Mouse (Mus musculus) gastrocnemius, adult 2 months (tissue): Measurements from ENCODE around the gene Zfp791. TPM values are rescaled to one million over a fixed set of nuclear protein-coding genes. Genes with fewer than 3 reads are reported as not detected.

ENCODE experiments used
- DNase-seq: peaks from one replicate; pipeline ENCODE4 v3.0.0; 2022
- H3K27ac ChIP-seq: fragments of 200-600 bp; 2 replicates; pipeline ENCODE4 v1.8.1; 2022; ENCODE audit warnings: mild to moderate bottlenecking
- H3K4me3 ChIP-seq: fragments of 200-600 bp; 2 replicates; pipeline ENCODE4 v1.8.1; 2022; ENCODE audit warnings: mild to moderate bottlenecking, moderate library complexity
- CTCF ChIP-seq: fragments of 200-600 bp; IDR thresholded peaks from 2 replicates; pipeline ENCODE4 v1.8.1; 2022; ENCODE audit warnings: antibody characterized with exemption, mild to moderate bottlenecking, moderate library complexity
- intact Hi-C: fragments of 180-260 bp; cut with DNase I; formaldehyde crosslinking; loops from one replicate; pipeline ENCODE4 v1.15.1; 2025
- total RNA-seq, 2 experiments: library from RNA; stranded (reverse); gene quantifications; 2 replicates each; pipeline ENCODE4 v1.2.3; 2021

The Zfp791 gene
- total RNA-seq, 2 experiments from 2014 or later, result 0.84 to 1.2 TPM

DNA sequence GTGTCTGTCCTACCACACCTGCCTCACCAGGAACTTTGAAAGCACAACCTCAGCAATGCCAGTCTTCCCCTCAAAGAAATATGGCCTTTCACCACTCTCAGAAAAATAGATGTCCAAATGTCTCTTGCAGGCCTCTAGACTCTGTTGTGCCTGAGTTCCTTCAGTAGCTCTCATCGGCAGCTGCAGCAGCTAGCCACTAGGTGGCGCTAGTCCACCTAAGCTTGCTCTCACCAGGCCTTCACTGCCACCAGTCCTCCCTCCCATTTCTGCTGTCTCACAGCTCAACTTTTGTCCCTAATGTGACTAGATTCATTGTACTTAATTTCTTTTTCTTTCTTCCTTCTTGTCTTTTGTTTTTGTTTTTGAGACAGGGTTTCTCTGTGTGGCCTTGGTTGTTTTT lies 45.9 kb downstream of the Zfp791 start:
- TF ChIP-seq CTCF, result no peak; the same call in 1 of the 2 replicates
- no peak overlapping the region for H3K4me3 ChIP-seq
- intact Hi-C loops, result loop anchor here (2.0 to 10.0 kb wide), 3 partner anchors 94 to 328 kb away; partner anchors contain the start of genes Orc6 and Vps35
- DNase-seq, result peak; percentile 81
- peak overlapping the region; percentile 70 for H3K27ac ChIP-seq

DNA sequence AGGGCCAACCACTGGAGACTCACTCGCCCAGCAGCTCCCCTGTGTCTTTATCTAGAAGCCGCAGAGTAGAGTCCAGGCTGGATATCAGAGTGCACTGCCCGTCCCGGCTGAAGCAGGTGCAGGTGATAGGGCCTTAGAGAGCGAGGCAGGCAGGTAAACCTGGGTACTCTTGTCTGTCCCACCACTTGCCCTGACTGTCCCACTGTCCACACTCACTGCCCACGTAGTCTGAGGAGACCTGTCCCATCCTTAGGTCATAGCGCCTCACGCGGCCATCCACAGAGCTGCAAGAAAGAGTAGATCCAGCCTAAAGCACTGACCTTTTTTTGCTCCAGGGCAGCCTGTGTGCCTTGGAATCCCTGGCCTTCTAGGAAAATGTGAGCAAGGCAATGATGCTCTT lies 46.9 kb downstream of the Zfp791 start:
- Histone ChIP-seq H3K4me3 (no peak overlapping the region), H3K27ac (no peak overlapping the region)
- DNase-seq, result peak; percentile 60
- intact Hi-C loops, result loop anchor here (2.0 to 10.0 kb wide), 3 partner anchors 95 to 329 kb away; partner anchors contain the start of genes Orc6 and Vps35
- TF ChIP-seq CTCF, result peak; percentile 51

DNA sequence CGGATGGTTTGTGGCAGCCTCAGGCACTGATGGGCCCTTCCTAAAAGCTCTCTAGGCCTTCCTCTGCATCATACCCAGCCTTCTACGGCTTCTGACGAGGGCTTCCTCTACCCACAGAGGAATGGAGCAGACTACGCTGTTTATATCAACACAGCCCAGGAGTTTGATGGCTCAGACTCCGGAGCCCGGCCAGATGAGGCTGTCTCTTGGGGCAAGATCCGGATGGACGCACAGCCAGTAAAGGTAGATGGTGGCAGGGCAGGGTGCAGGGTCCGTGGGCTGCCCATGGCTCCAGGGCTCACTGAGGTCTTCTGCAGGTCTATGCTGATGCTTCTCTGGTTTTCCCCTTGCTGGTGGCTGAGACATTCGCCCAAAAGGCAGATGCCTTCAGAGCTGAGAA lies 48.3 kb downstream of the Zfp791 start:
- intact Hi-C loops, result loop anchor here (5.0 to 10.0 kb wide), 3 partner anchors 97 to 330 kb away; partner anchors contain the start of genes Junb, Orc6 and Vps35
- H3K4me3 ChIP-seq, result no peak overlapping the region
- no peak for DNase-seq
- no peak for TF ChIP-seq CTCF
- no peak overlapping the region for H3K27ac ChIP-seq

DNA sequence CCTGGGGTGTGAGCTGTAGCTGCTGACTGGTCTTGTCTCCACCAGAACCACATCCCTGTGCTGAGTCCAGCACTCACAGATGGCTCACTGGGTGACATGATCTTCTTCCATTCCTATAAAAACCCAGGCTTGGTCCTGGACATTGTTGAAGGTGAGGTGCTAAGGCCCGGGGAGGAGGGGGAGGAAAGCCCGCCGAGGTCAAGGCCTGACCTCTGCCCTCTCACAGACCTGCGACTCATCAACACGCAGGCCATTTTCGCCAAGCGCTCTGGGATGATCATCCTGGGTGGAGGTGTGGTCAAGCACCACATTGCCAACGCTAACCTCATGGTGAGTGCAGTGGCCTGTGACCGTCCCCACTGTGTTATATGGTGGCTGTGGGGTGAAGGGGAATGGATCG lies 48.7 kb downstream of the Zfp791 start:
- no peak for DNase-seq
- H3K27ac ChIP-seq, result no peak overlapping the region
- no peak for TF ChIP-seq CTCF
- intact Hi-C loops, result loop anchor here (5.0 to 10.0 kb wide), 3 partner anchors 97 to 331 kb away; partner anchors contain the start of genes Junb, Orc6 and Vps35
- no peak overlapping the region for H3K4me3 ChIP-seq

DNA sequence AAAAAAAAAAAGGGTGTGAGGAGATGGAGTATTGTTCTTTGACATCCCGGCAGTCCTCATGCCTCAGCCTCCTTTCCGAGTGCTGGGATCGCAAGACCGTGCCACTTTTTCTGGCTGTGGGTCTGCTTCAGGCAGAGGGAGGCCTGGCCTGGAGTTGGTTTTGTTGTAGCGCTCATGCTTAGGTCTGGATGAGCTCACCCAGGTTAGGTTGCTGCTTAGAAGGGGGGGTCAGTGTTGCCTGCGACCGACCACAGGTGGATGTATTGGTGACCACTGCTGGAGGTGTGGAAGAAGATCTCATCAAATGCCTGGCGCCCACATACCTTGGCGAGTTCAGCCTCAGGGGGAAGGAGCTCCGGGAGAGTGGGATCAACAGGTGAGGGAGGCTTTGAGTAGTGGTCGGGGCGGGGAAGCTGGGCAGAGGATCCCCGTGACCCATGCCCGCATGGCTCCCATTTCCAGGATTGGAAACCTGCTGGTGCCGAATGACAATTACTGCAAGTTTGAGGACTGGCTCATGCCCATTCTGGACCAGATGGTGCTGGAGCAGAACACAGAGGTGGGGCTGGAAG lies 49.8 kb downstream of the Zfp791 start:
- Histone ChIP-seq H3K27ac (no peak overlapping the region), H3K4me3 (no peak overlapping the region)
- TF ChIP-seq CTCF, result no peak
- intact Hi-C loops, result loop anchor here (5.0 to 10.0 kb wide), 3 partner anchors 96 to 332 kb away; partner anchors contain the start of genes Junb, Orc6 and Vps35
- DNase-seq, result no peak

DNA sequence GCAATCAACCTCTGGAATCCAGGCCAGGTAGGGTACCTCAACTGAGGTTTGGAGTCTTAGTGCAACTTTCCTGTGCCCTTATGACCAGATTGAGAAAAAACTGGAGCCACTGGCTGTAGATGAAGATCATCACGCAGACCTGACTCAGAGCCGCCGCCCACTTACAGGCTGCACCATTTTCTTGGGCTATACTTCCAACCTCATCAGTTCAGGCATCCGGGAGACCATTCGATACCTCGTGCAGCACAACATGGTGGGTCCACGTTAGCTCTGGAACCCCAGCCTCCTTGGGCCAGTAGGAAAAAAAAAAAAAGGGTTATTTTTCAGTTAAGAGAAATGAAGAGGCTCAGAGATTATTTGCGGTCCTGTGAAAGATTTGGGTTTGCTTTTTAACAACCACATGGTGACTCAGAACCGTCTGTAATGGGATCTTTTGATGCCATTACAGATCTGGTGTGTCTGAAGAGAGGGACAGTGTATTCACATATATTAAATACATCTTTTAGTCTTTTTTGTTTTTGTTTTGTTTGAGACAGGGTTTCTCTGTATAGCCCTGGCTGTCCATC lies 50.4 kb downstream of the Zfp791 start:
- no peak for DNase-seq
- TF ChIP-seq CTCF, result no peak
- Histone ChIP-seq H3K27ac (peak overlapping the region; percentile 96), H3K4me3 (peak overlapping the region; percentile 94)
- intact Hi-C loops, result loop anchor here (5.0 to 10.0 kb wide), 3 partner anchors 95 to 332 kb away; partner anchors contain the start of genes Junb, Orc6 and Vps35

DNA sequence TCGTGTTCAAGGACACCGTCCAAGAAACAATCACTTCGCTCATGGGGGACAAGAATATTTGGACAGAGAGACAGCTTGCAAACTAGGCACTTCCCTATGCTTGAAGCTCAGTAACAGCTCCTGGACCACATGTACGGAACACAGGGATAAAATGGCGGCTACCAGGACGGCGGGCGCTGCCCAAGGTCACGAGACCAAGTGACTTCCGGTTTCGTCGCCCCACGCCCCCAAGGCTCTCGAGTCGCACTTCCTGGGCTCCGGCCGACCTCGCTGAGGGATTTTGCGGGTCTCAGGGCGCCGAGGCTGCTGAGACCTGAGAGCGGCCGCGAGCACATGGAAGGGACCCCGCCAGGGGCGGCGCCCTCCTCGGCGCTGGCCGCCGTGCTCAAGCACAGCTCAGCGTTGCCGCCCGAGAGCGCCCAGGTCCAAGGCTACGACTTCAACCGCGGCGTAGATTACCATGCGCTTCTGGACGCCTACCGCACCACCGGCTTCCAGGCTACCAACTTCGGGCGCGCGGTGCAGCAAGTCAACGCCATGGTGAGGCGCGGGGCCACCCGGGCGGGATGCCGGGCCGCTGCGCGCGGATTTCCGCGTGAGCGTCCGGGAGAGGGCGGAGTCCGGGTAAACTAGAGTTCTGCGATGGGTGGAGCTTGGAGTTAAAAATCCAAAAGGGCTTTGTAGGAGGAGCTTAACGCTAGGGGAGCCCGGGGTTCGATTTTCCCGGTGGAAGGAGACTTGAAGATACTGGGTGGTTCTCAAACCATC lies 51.2 kb downstream of the Zfp791 start, which contains the start of gene Dhps:
Gene Dhps, plus strand, starts transcription at position 244 of the 768 bp plus-strand sequence.
- Histone ChIP-seq H3K4me3 (peak within 1 kb of the TSS; percentile 94), H3K27ac (peak within 1 kb of the TSS; percentile 96)
- TF ChIP-seq CTCF, result peak; percentile 30; the same call in 1 of the 2 replicates
- intact Hi-C loops, result loop anchor here (5.0 to 10.0 kb wide), 3 partner anchors 94 to 333 kb away; partner anchors contain the start of genes Junb, Orc6 and Vps35
- DNase-seq, result peak; percentile 94

DNA sequence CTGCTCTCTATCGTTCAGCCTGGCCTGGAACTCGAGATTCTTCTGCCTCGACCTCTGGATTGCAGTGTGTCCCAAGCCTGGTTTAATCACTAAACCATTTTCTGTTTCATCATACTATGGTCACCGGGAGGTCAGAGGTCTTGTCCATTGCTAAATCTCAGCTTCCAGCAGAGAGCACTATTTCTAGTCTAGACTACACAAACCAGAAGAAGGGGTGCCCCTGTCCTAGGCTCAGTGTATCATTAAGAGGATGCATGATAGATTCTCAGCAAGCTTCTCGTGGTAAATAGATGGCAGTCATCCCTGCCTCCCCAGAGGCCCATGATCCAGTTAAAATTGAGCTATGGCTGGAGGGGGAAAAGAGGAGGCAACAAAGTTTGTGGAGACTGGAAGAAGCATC lies 51.9 kb downstream of the Zfp791 start:
- no peak for TF ChIP-seq CTCF
- DNase-seq, result no peak
- intact Hi-C loops, result loop anchor here (5.0 to 10.0 kb wide), 3 partner anchors 94 to 334 kb away; partner anchors contain the start of genes Junb, Orc6 and Vps35
- peak overlapping the region; percentile 96 for H3K27ac ChIP-seq
- H3K4me3 ChIP-seq, result peak overlapping the region; percentile 94

DNA sequence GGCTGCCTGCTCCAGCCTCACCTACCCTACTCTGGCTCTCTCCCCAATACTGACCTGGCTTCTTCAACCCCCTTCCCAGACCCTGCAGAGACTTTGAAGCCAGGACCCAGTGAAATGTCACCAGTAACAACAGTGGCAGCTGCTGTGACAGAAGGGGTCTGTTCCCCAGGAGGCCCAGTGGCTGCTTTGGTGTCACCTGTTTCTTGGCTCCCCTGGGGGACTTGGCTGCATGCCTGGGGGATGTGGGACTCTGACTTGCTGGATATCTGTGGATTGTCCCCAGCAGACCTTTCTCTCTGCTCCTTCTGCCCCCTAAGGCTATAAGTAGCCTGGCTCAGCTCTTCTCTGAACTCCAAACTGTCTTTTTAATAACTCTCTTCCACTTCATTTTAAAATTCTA lies 54.9 kb downstream of the Zfp791 start, which contains the start of gene Gm5741:
Gene Gm5741, minus strand, starts transcription at position 1 of the 400 bp plus-strand sequence.
- Histone ChIP-seq H3K27ac (no peak within 1 kb of the TSS), H3K4me3 (no peak within 1 kb of the TSS)
- intact Hi-C loops, result no loop called here
- DNase-seq, result no peak
- TF ChIP-seq CTCF, result no peak

DNA sequence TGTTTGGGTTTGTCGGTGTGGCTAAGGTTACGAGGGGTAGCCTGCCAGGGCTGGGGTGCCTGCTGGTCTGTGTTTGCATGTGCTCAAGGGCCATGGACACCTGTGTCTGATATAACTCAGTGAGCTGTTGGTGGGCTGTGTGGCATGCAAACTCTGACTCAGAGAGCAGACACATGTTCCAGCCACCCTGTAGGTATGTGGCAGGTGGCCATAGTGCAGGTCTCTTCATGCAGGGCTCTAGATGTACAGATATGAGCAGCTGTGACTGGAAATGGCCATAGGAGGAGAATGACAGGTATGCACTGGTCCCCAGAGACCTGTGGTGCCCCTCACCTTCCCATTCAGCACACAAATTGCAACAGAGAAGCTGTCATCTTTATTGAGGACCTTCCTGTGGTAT lies 55.7 kb downstream of the Zfp791 start:
- H3K4me3 ChIP-seq, result no peak overlapping the region
- no peak for TF ChIP-seq CTCF
- intact Hi-C loops, result no loop called here

DNA sequence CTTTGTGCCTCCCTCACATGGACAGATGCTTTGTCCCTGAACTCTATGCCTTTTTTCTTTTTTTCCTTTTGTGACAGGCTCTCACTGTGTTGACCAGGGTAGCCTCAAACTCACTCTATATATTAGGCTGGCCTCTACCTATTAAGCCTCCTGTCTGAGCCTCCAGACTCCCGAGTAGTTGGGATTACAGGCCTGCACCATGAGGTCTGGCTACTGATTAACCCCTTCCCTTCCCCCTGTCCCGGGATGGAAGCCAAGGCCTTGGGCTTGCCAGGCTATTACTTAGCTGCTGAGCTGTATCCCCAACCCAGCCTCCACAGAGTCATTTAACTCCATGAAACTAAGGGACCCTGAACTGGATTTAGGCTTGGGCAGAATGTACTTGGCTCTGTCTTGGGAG lies 57.7 kb downstream of the Zfp791 start:
- TF ChIP-seq CTCF, result no peak
- no peak overlapping the region for H3K4me3 ChIP-seq
- intact Hi-C loops, result no loop called here
- no peak overlapping the region for H3K27ac ChIP-seq
- no peak for DNase-seq

More for the DNA sequence above, 55.7 kb downstream of the Zfp791 start:
- DNase-seq, result no peak
- no peak overlapping the region for H3K27ac ChIP-seq

DNA sequence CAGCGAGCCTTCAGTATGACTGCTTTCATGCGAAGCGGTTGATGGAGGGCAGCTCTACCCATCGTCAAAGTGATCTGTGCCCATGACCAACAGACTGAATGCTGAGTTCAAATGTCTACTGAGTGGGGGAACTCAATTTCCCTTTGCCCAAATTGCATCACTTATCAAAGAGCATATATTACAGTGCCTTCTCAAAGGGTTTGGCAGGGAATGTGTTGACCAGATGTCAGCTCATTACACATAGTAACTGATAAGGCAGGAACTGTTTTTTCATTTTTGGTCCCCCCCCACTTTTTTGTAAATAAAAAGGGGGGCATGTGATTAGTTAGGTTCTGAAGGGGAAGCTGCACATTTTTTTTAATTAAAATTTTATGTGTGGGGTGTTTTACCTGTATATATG lies 60.3 kb downstream of the Zfp791 start:
- no peak for DNase-seq
- Histone ChIP-seq H3K4me3 (no peak overlapping the region), H3K27ac (no peak overlapping the region)
- intact Hi-C loops, result no loop called here
- TF ChIP-seq CTCF, result no peak
